25 mouse cellular contexts compared by ENCODE assay signal in the genomic region with DNA sequence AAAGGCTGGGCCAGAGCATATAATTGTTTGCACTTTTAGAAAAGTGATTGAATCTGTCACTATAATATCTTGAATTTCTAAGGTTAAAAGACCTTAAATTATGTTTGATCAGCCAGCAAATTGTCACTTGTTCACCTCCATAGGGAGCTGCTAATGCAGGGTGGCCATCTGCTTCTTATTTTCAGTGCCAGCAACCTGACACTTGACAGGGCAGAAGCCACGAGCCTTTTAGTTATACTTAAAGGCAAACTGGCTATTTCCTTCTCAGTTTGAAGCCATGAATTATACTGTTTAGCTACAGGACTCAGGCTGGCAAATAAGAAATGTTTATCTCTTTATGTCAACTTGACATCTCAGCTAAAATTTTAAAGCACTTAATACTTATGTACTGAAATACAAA.
A peak's percentile ranks its signal among the peaks of the same experiment; 100 is the strongest.
DNase-seq lines count a peak whose midpoint lies in the region; ATAC-seq and TF ChIP-seq lines count a peak whose summit lies in the region.
"Had no signal": no experiment of that assay in that cellular context is flagged by ENCODE, and none has a peak within 500 bp of the region (broad histone marks: within the 10 kb centered on the region; RNA-seq: fewer than 3 reads in every experiment).

No protein-coding gene starts in this region.

- DNase-seq in cerebellum, adult 18-20 months = peak; percentile 5 to 20
- no peak for DNase-seq in cerebellum, adult 11-12 months
- peak; percentile 58 for DNase-seq in midbrain, postnatal 0 days (ENCODE audit: low spot score)
- no peak for DNase-seq in midbrain, embryonic 11.5 days (ENCODE audit: low spot score, missing footprints)
- peak; percentile 33 for DNase-seq in embryo, embryonic 11 days
- no peak for DNase-seq in T-cell, adult 2 months (ENCODE audit: low spot score)
- DNase-seq in liver = no peak
- DNase-seq: adrenal gland, postnatal 14 days; gastrocnemius, postnatal 36 days; kidney, postnatal 36 days; layer of hippocampus, adult 9-11 months; liver, embryonic 13.5 days; lung, embryonic 14.5 days; lung, postnatal 4 days; right cerebral cortex, adult 18-20 months had no signal

- H3K27ac ChIP-seq in midbrain, postnatal 0 days (ENCODE audit: low read depth, low read length) = no peak overlapping the region
- no peak overlapping the region for H3K27ac ChIP-seq in midbrain, embryonic 11.5 days (ENCODE audit: low read depth, low read length)
- H3K27ac ChIP-seq: forebrain, embryonic 15.5 days; heart, embryonic 15.5 days; intestine, embryonic 15.5 days; left cerebral cortex, adult 2 months; limb, embryonic 12.5 days; liver, embryonic 13.5 days; midbrain, embryonic 10.5 days had no signal

- no peak overlapping the region for H3K4me2 ChIP-seq in midbrain, postnatal 0 days (ENCODE audit: low read depth, low read length, poor library complexity, severe bottlenecking)
- H3K4me2 ChIP-seq in midbrain, embryonic 11.5 days = no peak overlapping the region
- H3K4me2 ChIP-seq: forebrain, embryonic 15.5 days; heart, embryonic 15.5 days; intestine, embryonic 15.5 days; limb, embryonic 12.5 days; liver, embryonic 13.5 days; lung, embryonic 14.5 days had no signal

- H3K4me3 ChIP-seq in midbrain, postnatal 0 days (ENCODE audit: low read depth, low read length) = no peak overlapping the region
- H3K4me3 ChIP-seq in midbrain, embryonic 11.5 days (ENCODE audit: low read depth, low read length) = no peak overlapping the region
- H3K4me3 ChIP-seq: erythroblast, embryonic 14.5 days; forebrain, embryonic 15.5 days; heart, embryonic 15.5 days; intestine, embryonic 15.5 days; left cerebral cortex, adult 2 months; limb, embryonic 12.5 days; liver, embryonic 13.5 days; midbrain, embryonic 10.5 days had no signal

- ATAC-seq in midbrain, postnatal 0 days (ENCODE audit: low FRiP score) = no peak
- ATAC-seq in midbrain, embryonic 11.5 days (ENCODE audit: low FRiP score) = no peak
- ATAC-seq: activated CD4-positive, CD25-positive, alpha-beta regulatory T cell, adult 4 months; CD4-positive, CD25-positive, alpha-beta regulatory T cell, adult 4 months; forebrain, embryonic 15.5 days; intestine, embryonic 15.5 days; Patski had no signal

- H3K36me3 ChIP-seq in midbrain, postnatal 0 days (ENCODE audit: insufficient read depth, low read length) = no peaks in the 10 kb centered on the region
- H3K36me3 ChIP-seq in midbrain, embryonic 11.5 days (ENCODE audit: control insufficient read depth, insufficient read depth, low read length) = no peaks in the 10 kb centered on the region
- H3K36me3 ChIP-seq: forebrain, embryonic 15.5 days; heart, embryonic 15.5 days; intestine, embryonic 15.5 days; limb, embryonic 12.5 days; liver, embryonic 13.5 days; midbrain, embryonic 10.5 days had no signal

- no peak overlapping the region for H3K9ac ChIP-seq in midbrain, postnatal 0 days (replicated peaks; ENCODE audit: low read length, poor library complexity, severe bottlenecking)
- no peak overlapping the region for H3K9ac ChIP-seq in midbrain, embryonic 11.5 days (ENCODE audit: low read length)
- H3K9ac ChIP-seq: forebrain, embryonic 15.5 days; heart, embryonic 15.5 days; intestine, embryonic 15.5 days; limb, embryonic 12.5 days; liver, embryonic 13.5 days; lung, embryonic 14.5 days had no signal

- no peaks in the 10 kb centered on the region for H3K4me1 ChIP-seq in midbrain, postnatal 0 days (ENCODE audit: insufficient read depth, low read length)
- H3K4me1 ChIP-seq in midbrain, embryonic 11.5 days (ENCODE audit: control insufficient read depth, insufficient read depth, low read length) = no peaks in the 10 kb centered on the region
- H3K4me1 ChIP-seq: forebrain, embryonic 15.5 days; heart, embryonic 15.5 days; intestine, embryonic 15.5 days; limb, embryonic 12.5 days; liver, embryonic 13.5 days; midbrain, embryonic 10.5 days had no signal

- TF ChIP-seq CTCF in midbrain, postnatal 0 days (IDR thresholded peaks at IDR 0.05) = no peak

- H3K9me3 ChIP-seq in midbrain, postnatal 0 days (ENCODE audit: low read length) = no peaks in the 10 kb centered on the region
- no peaks in the 10 kb centered on the region for H3K9me3 ChIP-seq in midbrain, embryonic 11.5 days (ENCODE audit: control insufficient read depth, low read length)
- H3K9me3 ChIP-seq: forebrain, embryonic 15.5 days; heart, embryonic 15.5 days; intestine, embryonic 15.5 days; limb, embryonic 12.5 days; liver, embryonic 13.5 days; midbrain, embryonic 10.5 days had no signal

- 17% methylated on average over 1 of the region's 1 CpGs for WGBS in midbrain, postnatal 0 days
- WGBS in midbrain, embryonic 11.5 days = 42% methylated on average over 1 of the region's 1 CpGs

- H3K27me3 ChIP-seq in midbrain, postnatal 0 days (ENCODE audit: insufficient read depth, low read length) = no peaks in the 10 kb centered on the region
- H3K27me3 ChIP-seq in midbrain, embryonic 11.5 days (ENCODE audit: control insufficient read depth, insufficient read depth, low read length) = no peaks in the 10 kb centered on the region
- H3K27me3 ChIP-seq: forebrain, embryonic 15.5 days; heart, embryonic 15.5 days; intestine, embryonic 15.5 days; limb, embryonic 12.5 days; liver, embryonic 13.5 days; Patski had no signal

Comparison
In these comparisons a context has a peak if more than half of its experiments do, and no peak if none do; other contexts are left out.
1. DNase-seq: peak in cerebellum, adult 18-20 months (2 of 2), midbrain, postnatal 0 days (single experiment) and embryo, embryonic 11 days (single experiment); none in cerebellum, adult 11-12 months (single experiment), midbrain, embryonic 11.5 days (single experiment), T-cell, adult 2 months (single experiment) and liver (single experiment).